In genomic region chr16:24042216-24042615, GRCm38 (mm10) we compare ENCODE assay signal across 46 mouse cellular contexts. TPM values are rescaled to one million over a fixed set of nuclear protein-coding genes. Genes with fewer than 3 reads are reported as not detected.
"Had no signal": no experiment of that assay in that cellular context is flagged by ENCODE, and none has a peak within 500 bp of the region (broad histone marks: within the 10 kb centered on the region; RNA-seq: fewer than 3 reads in every experiment).

No protein-coding gene starts in this region.

- ATAC-seq: liver, embryonic 12.5 days; liver, postnatal 0 days; lung, postnatal 0 days; midbrain, embryonic 13.5 days; midbrain, embryonic 15.5 days; midbrain, embryonic 16.5 days had no signal

- DNase-seq: liver; liver, embryonic 13.5 days; liver, postnatal 0 days; lung, adult 18-20 months; lung, adult 2 months; lung, embryonic 14.5 days; lung, postnatal 10 days; lung, postnatal 14 days; lung, postnatal 36 days; lung, postnatal 4 days; midbrain, embryonic 14.5 days had no signal

- H3K27ac ChIP-seq: limb, embryonic 10.5 days; limb, embryonic 12.5 days; limb, embryonic 13.5 days; limb, embryonic 15.5 days; liver, embryonic 12.5 days; liver, embryonic 13.5 days; liver, embryonic 14.5 days; liver, embryonic 15.5 days; lung, embryonic 15.5 days; macrophage; midbrain, embryonic 10.5 days; midbrain, embryonic 12.5 days; midbrain, embryonic 13.5 days; midbrain, embryonic 15.5 days; neural tube, embryonic 12.5 days; neural tube, embryonic 13.5 days had no signal

- H3K4me2 ChIP-seq: limb, embryonic 12.5 days; limb, embryonic 13.5 days; limb, embryonic 15.5 days; liver, embryonic 12.5 days; liver, embryonic 13.5 days; liver, embryonic 15.5 days; lung, embryonic 14.5 days; lung, embryonic 15.5 days; midbrain, embryonic 11.5 days; midbrain, embryonic 12.5 days; midbrain, embryonic 13.5 days; midbrain, embryonic 15.5 days; neural tube, embryonic 12.5 days; neural tube, embryonic 13.5 days had no signal

- H3K36me3 ChIP-seq: limb, embryonic 10.5 days; limb, embryonic 12.5 days; limb, embryonic 13.5 days; limb, embryonic 15.5 days; liver, embryonic 12.5 days; liver, embryonic 13.5 days; liver, embryonic 15.5 days; lung, embryonic 15.5 days; midbrain, embryonic 10.5 days; midbrain, embryonic 12.5 days; midbrain, embryonic 13.5 days; midbrain, embryonic 15.5 days; neural tube, embryonic 12.5 days; neural tube, embryonic 13.5 days had no signal

- H3K4me1 ChIP-seq: limb, embryonic 10.5 days; limb, embryonic 12.5 days; limb, embryonic 13.5 days; limb, embryonic 15.5 days; liver, embryonic 12.5 days; liver, embryonic 13.5 days; liver, embryonic 15.5 days; lung, embryonic 15.5 days; megakaryocyte, embryonic 14.5 days; midbrain, embryonic 10.5 days; midbrain, embryonic 12.5 days; midbrain, embryonic 13.5 days; midbrain, embryonic 15.5 days; neural tube, embryonic 12.5 days; neural tube, embryonic 13.5 days had no signal

- H3K27me3 ChIP-seq: limb, embryonic 12.5 days; limb, embryonic 13.5 days; limb, embryonic 15.5 days; liver, embryonic 12.5 days; liver, embryonic 13.5 days; liver, embryonic 15.5 days; lung, embryonic 15.5 days; midbrain, embryonic 12.5 days; midbrain, embryonic 13.5 days; midbrain, embryonic 15.5 days; neural tube, embryonic 12.5 days; neural tube, embryonic 13.5 days had no signal

- H3K4me3 ChIP-seq: limb, embryonic 10.5 days; limb, embryonic 12.5 days; limb, embryonic 13.5 days; limb, embryonic 15.5 days; liver, embryonic 12.5 days; liver, embryonic 13.5 days; liver, embryonic 15.5 days; lung, embryonic 15.5 days; megakaryocyte, embryonic 14.5 days; midbrain, embryonic 10.5 days; midbrain, embryonic 12.5 days; midbrain, embryonic 13.5 days; midbrain, embryonic 15.5 days; myocyte; neural tube, embryonic 12.5 days; neural tube, embryonic 13.5 days had no signal

- H3K9ac ChIP-seq: limb, embryonic 12.5 days; limb, embryonic 13.5 days; limb, embryonic 15.5 days; liver, embryonic 12.5 days; liver, embryonic 13.5 days; liver, embryonic 14.5 days; liver, embryonic 15.5 days; liver, postnatal 0 days; lung, embryonic 14.5 days; lung, embryonic 15.5 days; midbrain, embryonic 12.5 days; midbrain, embryonic 13.5 days; midbrain, embryonic 15.5 days; neural tube, embryonic 12.5 days; neural tube, embryonic 13.5 days had no signal

- H3K9me3 ChIP-seq: limb, embryonic 10.5 days; limb, embryonic 15.5 days; liver, embryonic 13.5 days; liver, embryonic 15.5 days; lung, embryonic 15.5 days; midbrain, embryonic 10.5 days; midbrain, embryonic 12.5 days; midbrain, embryonic 13.5 days; midbrain, embryonic 15.5 days; neural tube, embryonic 12.5 days; neural tube, embryonic 13.5 days had no signal

RNA-seq across cellular contexts. Expression of gene Gm37419, which starts 53.9 kb away (rescaled TPM):
- total RNA-seq: left cerebral cortex, postnatal 10 days; left cerebral cortex, postnatal 14 days; left cerebral cortex, postnatal 25 days; left cerebral cortex, postnatal 36 days; left cerebral cortex, postnatal 4 days; megakaryocyte progenitor cell, adult 5-6 weeks; megakaryocyte, adult 5-6 weeks; megakaryocyte-erythroid progenitor cell, adult 5-6 weeks; midbrain, postnatal 0 days; monocyte, adult 5-6 weeks had no signal
- polyA plus RNA-seq: limb, embryonic 10.5 days; limb, embryonic 11.5 days; limb, embryonic 12.5 days; limb, embryonic 13.5 days; limb, embryonic 14.5 days; limb, embryonic 15.5 days; liver, embryonic 12.5 days; liver, embryonic 13.5 days; liver, embryonic 14.5 days; liver, embryonic 15.5 days; liver, embryonic 16.5 days; liver, postnatal 0 days; lung, adult 2 months; lung, embryonic 14.5 days; lung, embryonic 15.5 days; lung, embryonic 16.5 days; lung, postnatal 0 days; macrophage; midbrain, embryonic 10.5 days; midbrain, embryonic 11.5 days; midbrain, embryonic 12.5 days; midbrain, embryonic 13.5 days; midbrain, embryonic 14.5 days; midbrain, embryonic 15.5 days; midbrain, embryonic 16.5 days; midbrain, postnatal 0 days; myocyte; neural tube, embryonic 11.5 days; neural tube, embryonic 12.5 days; neural tube, embryonic 13.5 days had no signal
